Mouse (Mus musculus): Measurements from ENCODE around the gene Gm20388. TPM values are rescaled to one million over a fixed set of nuclear protein-coding genes. Genes with fewer than 3 reads are reported as not detected.
A peak's percentile ranks its signal among the peaks of the same experiment; 100 is the strongest.

Gene Gm20388
- polyA plus RNA-seq, 1 experiment from 2014 or later: not detected

DNA sequence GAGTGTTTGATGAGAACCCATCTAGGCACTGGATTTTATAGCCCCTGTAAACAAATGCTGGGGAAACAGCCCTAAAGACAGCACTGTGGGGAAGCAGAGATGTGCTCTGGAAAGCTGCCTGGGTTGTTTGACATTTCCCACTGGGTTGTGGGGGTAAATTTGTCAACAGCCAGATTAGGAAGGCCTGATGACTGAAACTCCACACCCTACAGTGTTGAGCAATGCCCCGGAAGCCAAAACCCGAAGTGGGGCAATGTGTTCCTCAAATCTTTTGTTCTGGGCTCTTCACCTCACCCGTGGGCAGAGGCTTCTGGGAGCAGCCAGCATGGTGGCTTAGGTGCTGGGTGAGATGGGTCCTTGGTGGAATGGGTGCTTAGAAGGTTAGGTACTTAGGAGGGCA is 198.5 kb downstream of the Gm20388 start:
- no peak overlapping the region for H3K9ac ChIP-seq (replicated peaks)
- peaks cover 5% of the 10 kb centered on the region for H3K4me1 ChIP-seq
- no peak overlapping the region for H3K27ac ChIP-seq (replicated peaks)
- H3K27me3 ChIP-seq: no peaks in the 10 kb centered on the region
- no peak overlapping the region for H3K4me2 ChIP-seq (replicated peaks)
- H3K9me3 ChIP-seq: no peaks in the 10 kb centered on the region
- ATAC-seq (replicated peaks): no peak
- WGBS: 72% methylated on average over 3 of the region's 3 CpGs
- no peak overlapping the region for H3K4me3 ChIP-seq
- H3K36me3 ChIP-seq: no peaks in the 10 kb centered on the region

DNA sequence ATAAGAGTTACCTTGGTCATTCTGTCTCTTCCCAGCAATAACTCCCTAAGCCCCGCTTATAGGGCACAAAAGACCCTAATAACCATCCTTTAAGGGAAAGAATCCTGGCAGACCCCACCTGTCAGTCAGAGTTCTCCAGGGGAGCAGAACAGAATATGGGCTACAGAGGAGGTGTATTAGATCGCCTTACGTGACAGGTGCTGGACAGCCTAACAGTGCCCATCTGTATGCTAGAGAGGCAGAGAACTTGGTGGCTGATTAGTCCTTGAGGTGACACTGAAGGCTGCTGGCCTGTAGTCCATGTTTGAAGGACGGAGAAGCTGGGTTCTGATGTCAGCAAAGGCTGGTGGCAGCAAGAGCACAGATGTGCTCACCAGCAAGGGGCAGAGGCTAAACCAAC is 200.3 kb downstream of the Gm20388 start:
- Histone ChIP-seq H3K27me3 (peaks cover 11% of the 10 kb centered on the region; the same call in 1 of the 2 replicates), H3K36me3 (no peaks in the 10 kb centered on the region), H3K4me1 (peaks cover 11% of the 10 kb centered on the region), H3K9me3 (no peaks in the 10 kb centered on the region), H3K9ac (replicated peaks) (no peak overlapping the region), H3K4me2 (replicated peaks) (no peak overlapping the region), H3K27ac (replicated peaks) (no peak overlapping the region), H3K4me3 (no peak overlapping the region)
- 86% methylated on average over 4 of the region's 4 CpGs for WGBS
- no peak for ATAC-seq (replicated peaks)

DNA sequence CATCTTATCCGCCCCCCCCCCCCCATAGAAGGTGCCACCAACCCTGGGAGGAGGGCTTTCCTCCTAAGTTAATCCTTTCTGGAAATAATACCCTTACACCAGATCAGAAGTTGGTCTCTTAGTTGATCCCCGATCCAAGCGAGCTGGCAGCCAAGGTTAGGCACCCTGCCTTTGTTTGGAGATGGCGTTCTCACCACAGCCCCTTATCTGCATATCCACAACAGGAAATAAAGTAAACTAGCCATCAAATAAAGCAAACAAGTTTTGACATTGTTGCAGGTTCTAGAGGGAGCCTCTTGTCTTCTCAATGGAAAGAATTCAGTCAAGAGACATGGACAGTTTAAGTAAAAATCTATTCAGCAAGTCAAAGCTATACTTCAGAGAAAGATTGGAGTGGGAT is 200.7 kb downstream of the Gm20388 start:
- Histone ChIP-seq H3K4me1 (peaks cover 11% of the 10 kb centered on the region), H3K36me3 (no peaks in the 10 kb centered on the region), H3K4me3 (no peak overlapping the region), H3K9ac (replicated peaks) (no peak overlapping the region), H3K27ac (replicated peaks) (no peak overlapping the region), H3K4me2 (replicated peaks) (no peak overlapping the region), H3K9me3 (no peaks in the 10 kb centered on the region), H3K27me3 (peaks cover 12% of the 10 kb centered on the region; the same call in 1 of the 2 replicates)
- no peak for ATAC-seq (replicated peaks)
- WGBS: 73% methylated on average over 4 of the region's 4 CpGs

DNA sequence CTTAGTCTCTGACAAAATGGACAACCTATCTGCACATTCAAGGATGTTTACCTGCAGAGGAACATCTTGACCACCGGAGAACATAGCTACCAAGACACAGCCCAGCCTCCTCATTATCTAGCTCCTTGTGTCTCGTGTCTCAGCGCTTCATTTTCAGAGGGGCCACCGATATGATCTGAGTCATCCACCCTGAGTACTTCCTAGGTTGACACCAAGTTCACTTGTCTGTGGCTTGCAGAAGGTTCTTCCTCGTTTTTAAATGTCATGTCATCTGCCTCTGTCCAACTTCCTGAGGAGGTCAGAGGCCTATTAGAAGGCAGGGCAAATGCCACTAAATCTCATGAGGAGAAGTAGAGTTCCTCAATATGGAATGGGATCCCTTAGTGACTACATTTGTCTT is 201.9 kb downstream of the Gm20388 start:
- Histone ChIP-seq H3K4me2 (replicated peaks) (no peak overlapping the region), H3K4me3 (no peak overlapping the region), H3K9ac (replicated peaks) (no peak overlapping the region), H3K27me3 (peaks cover 12% of the 10 kb centered on the region; the same call in 1 of the 2 replicates), H3K9me3 (no peaks in the 10 kb centered on the region), H3K36me3 (no peaks in the 10 kb centered on the region), H3K4me1 (peaks cover 11% of the 10 kb centered on the region), H3K27ac (replicated peaks) (no peak overlapping the region)
- no peak for ATAC-seq (replicated peaks)
- WGBS: 89% methylated on average over 5 of the region's 5 CpGs

DNA sequence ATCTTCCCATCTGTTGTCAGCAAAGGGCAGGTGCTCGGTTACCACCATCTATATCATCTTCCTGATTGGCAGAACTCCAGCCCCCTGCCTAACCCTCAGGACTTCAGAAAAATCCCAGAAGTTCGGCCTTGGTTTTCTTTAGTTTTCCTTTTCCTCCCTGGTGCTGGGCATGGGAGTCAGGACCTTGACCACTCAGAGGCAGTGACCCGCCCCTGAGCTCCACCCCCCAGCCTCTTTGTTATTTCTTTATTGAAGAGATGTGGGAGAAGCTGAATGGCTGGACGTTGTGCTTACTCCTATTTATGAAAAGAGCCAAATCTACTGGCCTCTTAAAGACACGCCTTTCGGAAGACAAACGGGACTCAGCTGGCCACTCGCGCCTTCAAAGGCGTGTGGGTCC is 202.7 kb downstream of the Gm20388 start:
- H3K4me3 ChIP-seq: peak overlapping the region; percentile 70
- no peaks in the 10 kb centered on the region for H3K36me3 ChIP-seq
- H3K27ac ChIP-seq (replicated peaks): peak overlapping the region; percentile 87
- peak overlapping the region; percentile 77 for H3K4me2 ChIP-seq (replicated peaks)
- H3K9me3 ChIP-seq: no peaks in the 10 kb centered on the region
- 1% methylated on average over 10 of the region's 10 CpGs for WGBS
- H3K4me1 ChIP-seq: peaks cover 11% of the 10 kb centered on the region
- H3K9ac ChIP-seq (replicated peaks): peak overlapping the region; percentile 62
- ATAC-seq (replicated peaks): no peak; the same call in 1 of the 2 replicates
- peaks cover 12% of the 10 kb centered on the region; the same call in 1 of the 2 replicates for H3K27me3 ChIP-seq

DNA sequence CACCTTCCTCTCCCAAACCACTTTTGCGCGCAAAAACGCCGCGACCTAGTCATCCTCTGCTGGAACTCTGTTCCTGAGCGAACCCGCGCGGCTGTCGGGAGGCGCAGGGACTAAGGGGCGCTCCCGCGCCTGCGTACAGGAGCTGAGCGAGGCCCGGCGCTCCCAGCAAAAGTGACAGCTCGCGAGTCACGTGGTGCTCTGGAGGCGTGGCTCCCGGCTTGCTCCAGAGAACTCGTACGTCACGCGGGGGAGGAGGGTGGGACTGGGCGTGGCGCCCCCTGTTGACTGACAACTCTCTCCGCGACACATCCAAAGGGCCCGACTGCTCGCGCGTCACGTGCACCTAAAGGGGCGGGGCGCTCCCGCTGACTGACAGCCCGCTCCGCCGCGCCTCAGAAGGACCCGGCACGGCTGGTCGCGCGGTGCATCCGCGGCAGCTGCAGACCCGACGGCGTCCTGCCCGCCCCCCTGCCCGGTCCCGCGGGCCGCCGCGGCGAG is 203.2 kb downstream of the Gm20388 start, which contains the start of gene 6430548M08Rik:
6430548M08Rik (plus strand) TSS at position 395 of the 498 bp plus-strand sequence.
- Histone ChIP-seq H3K9ac (replicated peaks) (peak within 1 kb of the TSS; percentile 77), H3K27me3 (peaks cover 12% of the 10 kb centered on the region; the same call in 1 of the 2 replicates), H3K4me2 (replicated peaks) (peak within 1 kb of the TSS; percentile 77), H3K27ac (replicated peaks) (peak within 1 kb of the TSS; percentile 87), H3K4me1 (peaks cover 12% of the 10 kb centered on the region), H3K36me3 (no peaks in the 10 kb centered on the region), H3K4me3 (peak within 1 kb of the TSS; percentile 70), H3K9me3 (no peaks in the 10 kb centered on the region)
- peak; percentile 97 for ATAC-seq (replicated peaks)
- WGBS: under 1% methylated on average over 58 of the region's 61 CpGs

DNA sequence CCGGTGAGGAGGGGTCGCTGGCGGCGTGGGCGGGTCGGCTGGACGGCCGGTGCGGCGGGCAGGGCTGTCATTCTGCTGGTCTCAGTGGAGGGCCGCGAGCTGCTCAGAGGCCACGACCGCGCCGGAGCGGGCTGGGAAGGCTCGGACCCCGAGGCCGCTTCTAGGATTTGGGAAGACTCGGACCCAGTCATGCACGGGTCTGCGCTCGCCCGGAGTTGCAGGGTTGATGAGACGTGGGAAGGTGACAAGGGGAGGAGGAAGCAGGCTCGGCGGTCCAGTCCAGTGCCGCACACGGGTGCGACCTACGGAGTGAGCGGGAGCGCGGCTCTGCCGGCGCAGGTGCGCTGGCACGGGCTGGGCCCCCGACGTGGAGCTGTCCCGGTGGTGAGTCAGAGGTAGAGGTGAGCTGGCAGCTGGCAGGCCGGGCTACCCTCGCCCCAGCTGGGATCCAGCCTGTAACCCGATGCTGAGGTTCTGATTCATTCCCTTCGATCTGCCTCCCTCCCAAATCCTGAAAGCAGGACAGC is 203.7 kb downstream of the Gm20388 start:
- under 1% methylated on average over 43 of the region's 46 CpGs for WGBS
- H3K27me3 ChIP-seq: peaks cover 12% of the 10 kb centered on the region; the same call in 1 of the 2 replicates
- H3K4me2 ChIP-seq (replicated peaks): peak overlapping the region; percentile 72
- H3K36me3 ChIP-seq: no peaks in the 10 kb centered on the region
- H3K9ac ChIP-seq (replicated peaks): peak overlapping the region; percentile 77
- H3K4me1 ChIP-seq: peaks cover 16% of the 10 kb centered on the region
- H3K9me3 ChIP-seq: no peaks in the 10 kb centered on the region
- ATAC-seq (replicated peaks): no peak; the same call in 1 of the 2 replicates
- H3K4me3 ChIP-seq: peak overlapping the region; percentile 70
- peak overlapping the region; percentile 59; the same call in 1 of the 2 replicates for H3K27ac ChIP-seq (replicated peaks)

DNA sequence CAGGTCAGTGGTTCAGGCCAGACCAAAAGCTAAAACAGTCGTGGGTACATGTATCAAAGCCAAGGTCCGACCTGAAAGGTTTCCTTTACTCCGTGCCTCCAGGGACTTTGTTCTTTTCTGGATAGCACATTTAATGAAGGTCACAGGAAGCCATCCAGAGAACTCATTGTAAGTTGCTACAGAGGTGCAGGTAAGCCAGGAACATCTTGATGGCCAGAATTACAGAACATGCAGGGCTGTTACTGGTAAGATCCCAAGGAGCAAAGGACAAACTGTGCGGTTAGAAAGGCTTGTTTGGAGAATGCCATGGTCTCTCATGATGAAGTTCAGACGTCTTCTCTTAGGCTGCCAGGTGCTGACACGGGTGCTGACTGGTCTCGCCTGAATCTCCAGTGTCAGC is 206.0 kb downstream of the Gm20388 start:
- H3K9ac ChIP-seq (replicated peaks): no peak overlapping the region
- H3K27ac ChIP-seq (replicated peaks): no peak overlapping the region
- WGBS: 77% methylated on average over 7 of the region's 7 CpGs
- no peaks in the 10 kb centered on the region for H3K36me3 ChIP-seq
- no peak overlapping the region for H3K4me2 ChIP-seq (replicated peaks)
- no peak for ATAC-seq (replicated peaks)
- no peaks in the 10 kb centered on the region for H3K9me3 ChIP-seq
- no peak overlapping the region for H3K4me3 ChIP-seq
- peaks cover 26% of the 10 kb centered on the region for H3K4me1 ChIP-seq
- peaks cover 12% of the 10 kb centered on the region; the same call in 1 of the 2 replicates for H3K27me3 ChIP-seq

DNA sequence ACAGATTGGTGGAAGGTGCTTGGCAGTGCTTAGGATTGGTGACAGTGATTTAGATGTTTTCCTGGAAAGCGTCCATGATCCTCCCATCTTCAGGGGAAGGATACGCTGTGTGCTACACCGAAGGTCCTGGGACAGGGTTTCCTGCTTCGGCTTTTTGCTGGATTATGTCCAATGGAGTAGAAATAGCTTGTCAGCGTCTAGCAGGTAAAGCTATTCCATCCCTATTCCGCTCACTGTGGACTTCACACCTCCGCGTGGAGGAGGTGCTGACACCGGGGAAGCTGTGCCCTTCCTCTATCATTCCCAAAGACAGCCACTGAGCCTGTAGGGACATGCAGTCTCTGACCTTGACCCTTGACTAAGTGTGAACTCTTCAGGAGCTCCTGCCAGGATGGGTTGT is 207.5 kb downstream of the Gm20388 start:
- Histone ChIP-seq H3K9me3 (no peaks in the 10 kb centered on the region), H3K27ac (replicated peaks) (no peak overlapping the region), H3K36me3 (no peaks in the 10 kb centered on the region), H3K4me1 (peaks cover 23% of the 10 kb centered on the region), H3K4me2 (replicated peaks) (no peak overlapping the region), H3K9ac (replicated peaks) (no peak overlapping the region), H3K27me3 (peaks cover 12% of the 10 kb centered on the region; the same call in 1 of the 2 replicates), H3K4me3 (no peak overlapping the region)
- WGBS: 83% methylated on average over 9 of the region's 9 CpGs
- ATAC-seq (replicated peaks): no peak

DNA sequence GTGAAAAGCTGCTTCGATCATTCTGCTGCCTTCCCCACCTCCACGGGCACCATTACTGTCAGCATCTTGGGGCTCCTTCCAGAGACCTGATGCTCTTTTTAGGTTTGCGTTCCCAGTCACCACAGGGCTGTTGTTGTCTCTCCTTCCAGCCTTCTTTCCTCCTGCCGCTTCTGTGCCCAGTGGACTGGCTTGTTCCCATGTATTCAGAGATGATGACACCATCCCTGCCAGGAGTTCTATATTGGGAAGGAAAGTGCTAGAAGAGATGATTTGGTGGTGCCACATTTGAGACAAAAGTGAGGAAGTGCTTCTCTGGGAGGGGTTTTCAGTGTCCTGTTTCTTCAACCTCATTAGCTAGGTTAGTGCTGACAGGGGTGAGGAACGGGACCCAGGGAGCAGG is 208.2 kb downstream of the Gm20388 start:
- Histone ChIP-seq H3K4me3 (no peak overlapping the region), H3K9ac (replicated peaks) (no peak overlapping the region), H3K4me2 (replicated peaks) (no peak overlapping the region), H3K9me3 (no peaks in the 10 kb centered on the region), H3K36me3 (no peaks in the 10 kb centered on the region), H3K27ac (replicated peaks) (no peak overlapping the region), H3K4me1 (peaks cover 21% of the 10 kb centered on the region), H3K27me3 (peaks cover 12% of the 10 kb centered on the region; the same call in 1 of the 2 replicates)
- no peak for ATAC-seq (replicated peaks)
- 76% methylated on average over 5 of the region's 5 CpGs for WGBS

DNA sequence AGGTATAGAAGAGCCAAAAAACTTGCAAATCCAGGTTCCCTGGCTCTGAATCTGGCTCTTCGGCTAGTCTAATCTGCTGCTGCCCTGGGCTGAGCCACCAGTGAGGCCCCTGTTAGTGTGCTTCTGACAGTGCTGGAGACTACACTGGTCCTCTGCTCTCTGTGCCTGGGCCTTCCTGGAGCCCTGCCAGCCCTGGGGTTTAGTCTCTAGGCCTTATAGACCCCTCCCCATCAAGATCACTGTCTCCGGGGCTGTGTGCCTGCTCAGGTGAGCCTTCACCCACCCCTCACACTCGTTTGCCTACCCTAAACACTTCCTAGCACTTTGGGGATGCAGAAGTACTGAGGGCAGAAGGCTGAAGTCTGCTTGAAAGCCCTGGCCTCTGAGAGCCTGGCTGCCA is 208.8 kb downstream of the Gm20388 start:
- Histone ChIP-seq H3K27ac (replicated peaks) (no peak overlapping the region), H3K4me3 (no peak overlapping the region), H3K9ac (replicated peaks) (no peak overlapping the region), H3K36me3 (no peaks in the 10 kb centered on the region), H3K4me2 (replicated peaks) (no peak overlapping the region), H3K9me3 (no peaks in the 10 kb centered on the region), H3K4me1 (peaks cover 18% of the 10 kb centered on the region), H3K27me3 (peaks cover 12% of the 10 kb centered on the region; the same call in 1 of the 2 replicates)
- WGBS: 71% methylated on average over 3 of the region's 3 CpGs
- no peak for ATAC-seq (replicated peaks)

DNA sequence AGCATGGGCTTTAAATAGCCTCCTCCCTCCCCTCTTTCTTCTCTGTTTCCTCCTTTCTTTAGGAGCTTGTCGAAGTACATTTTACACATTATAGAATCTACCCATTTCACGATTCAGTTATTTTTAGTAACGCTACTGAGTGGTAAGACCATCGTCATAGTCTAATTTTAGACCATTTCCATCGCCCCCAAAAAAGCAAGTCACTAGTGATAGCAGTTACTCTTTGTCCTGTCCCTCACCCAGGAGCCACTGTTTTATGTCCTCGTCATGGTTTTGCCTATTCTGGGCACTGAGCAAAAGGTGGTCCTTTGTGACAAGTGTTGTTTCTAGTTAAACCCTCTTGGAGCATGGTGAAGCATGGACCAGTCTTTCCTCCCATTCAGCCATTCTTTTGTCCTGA is 209.3 kb downstream of the Gm20388 start:
- H3K36me3 ChIP-seq: no peaks in the 10 kb centered on the region
- no peak for ATAC-seq (replicated peaks)
- WGBS: 72% methylated on average over 6 of the region's 6 CpGs

More for the DNA sequence above, 209.3 kb downstream of the Gm20388 start:
- peaks cover 11% of the 10 kb centered on the region; the same call in 1 of the 2 replicates for H3K27me3 ChIP-seq
- H3K9me3 ChIP-seq: no peaks in the 10 kb centered on the region
- H3K4me2 ChIP-seq (replicated peaks): no peak overlapping the region
- no peak overlapping the region for H3K4me3 ChIP-seq
- no peak overlapping the region for H3K27ac ChIP-seq (replicated peaks)
- H3K9ac ChIP-seq (replicated peaks): no peak overlapping the region
- H3K4me1 ChIP-seq: peaks cover 18% of the 10 kb centered on the region

All from forebrain, embryonic 15.5 days (tissue).